Mouse (Mus musculus) neural tube, embryonic 10.5 days (tissue): Measurements from ENCODE around the gene Plce1.
"Not testable (repeated sequence)": the region's sequence is repeated elsewhere in the genome, so short reads cannot be mapped to it uniquely, and the experiment has no call there.

Experiments used
- DNase-seq: peaks from one replicate; pipeline ENCODE4 v3.0.0-alpha.2; 2017; ENCODE audit warnings: low spot score; ENCODE audit errors: extremely low spot score

Plce1 gene

GRCm38 (mm10) chr19:38632251-38632650, 151.3 kb downstream of the Plce1 start:
- no peak for DNase-seq

GRCm38 (mm10) chr19:38633306-38633705, 152.4 kb downstream of the Plce1 start:
- no peak for DNase-seq

- DNase-seq: no peak
Observed at GRCm38 (mm10) chr19:38639050-38639449, 158.1 kb downstream of the Plce1 start.

GRCm38 (mm10) chr19:38639805-38640204, 158.9 kb downstream of the Plce1 start:
- no peak for DNase-seq

GRCm38 (mm10) chr19:38642515-38642914, 161.6 kb downstream of the Plce1 start:
- DNase-seq: not testable (repeated sequence)

GRCm38 (mm10) chr19:38644871-38645595, 164.1 kb downstream of the Plce1 start:
- DNase-seq: no peak

- no peak for DNase-seq
Observed at GRCm38 (mm10) chr19:38657980-38658379, 177.1 kb downstream of the Plce1 start.

- no peak for DNase-seq
Observed at GRCm38 (mm10) chr19:38665398-38665797, 184.5 kb downstream of the Plce1 start.

- DNase-seq: no peak
Observed at GRCm38 (mm10) chr19:38672015-38672600, 191.2 kb downstream of the Plce1 start.

GRCm38 (mm10) chr19:38673936-38674335, 193.0 kb downstream of the Plce1 start:
- DNase-seq: no peak

GRCm38 (mm10) chr19:38678655-38679054, 197.7 kb downstream of the Plce1 start:
- no peak for DNase-seq

- no peak for DNase-seq
Observed at GRCm38 (mm10) chr19:38679520-38679919, 198.6 kb downstream of the Plce1 start.

- DNase-seq: no peak
Observed at GRCm38 (mm10) chr19:38687326-38687725, 206.4 kb downstream of the Plce1 start.

- DNase-seq: no peak
Observed at GRCm38 (mm10) chr19:38688741-38689507, 208.0 kb downstream of the Plce1 start.

GRCm38 (mm10) chr19:38690276-38690675, 209.4 kb downstream of the Plce1 start:
- DNase-seq: no peak

GRCm38 (mm10) chr19:38691533-38691932, 210.6 kb downstream of the Plce1 start:
- no peak for DNase-seq

- DNase-seq: no peak
Observed at GRCm38 (mm10) chr19:38693331-38693730, 212.4 kb downstream of the Plce1 start.

- no peak for DNase-seq
Observed at GRCm38 (mm10) chr19:38693769-38694168, 212.9 kb downstream of the Plce1 start.

GRCm38 (mm10) chr19:38701776-38702175, 220.9 kb downstream of the Plce1 start:
- no peak for DNase-seq

GRCm38 (mm10) chr19:38704742-38705141, 223.8 kb downstream of the Plce1 start:
- DNase-seq: no peak

GRCm38 (mm10) chr19:38705244-38705643, 224.3 kb downstream of the Plce1 start:
- DNase-seq: no peak

- DNase-seq: no peak
Observed at GRCm38 (mm10) chr19:38706449-38706848, 225.5 kb downstream of the Plce1 start.
